Mouse (Mus musculus) kidney, adult 2 months (tissue): Measurements from ENCODE around the gene Agtpbp1. TPM values are rescaled to one million over a fixed set of nuclear protein-coding genes. Genes with fewer than 3 reads are reported as not detected.

ENCODE experiments used
- DNase-seq: peaks from one replicate; pipeline ENCODE4 v3.0.0; 2021
- H3K27ac ChIP-seq: fragments of 200-500 bp; 2 replicates; pipeline ENCODE4 v1.5.1; 2012; ENCODE audit warnings: low read depth, low read length, control low read depth, inconsistent platforms; ENCODE audit not compliant: insufficient read depth
- H3K27me3 ChIP-seq: fragments of 200-500 bp; replicated peaks from 2 replicates; pipeline ENCODE4 v1.6.1; 2012; ENCODE audit warnings: mild to moderate bottlenecking, moderate library complexity, low read length, inconsistent platforms; ENCODE audit not compliant: control insufficient read depth, insufficient read depth
- H3K36me3 ChIP-seq: fragments of 200-500 bp; 2 replicates; pipeline ENCODE4 v1.6.1; 2012; ENCODE audit warnings: mild to moderate bottlenecking, moderate library complexity, low read length, inconsistent platforms; ENCODE audit not compliant: control insufficient read depth, insufficient read depth
- H3K4me1 ChIP-seq: fragments of 200-500 bp; 2 replicates; pipeline ENCODE4 v1.6.1; 2011; ENCODE audit warnings: low read length; ENCODE audit not compliant: control insufficient read depth, insufficient read depth
- H3K4me3 ChIP-seq: fragments of 200-500 bp; 2 replicates; pipeline ENCODE4 v1.5.1; 2011; ENCODE audit warnings: mild to moderate bottlenecking, low read depth, low read length, control low read depth; ENCODE audit not compliant: insufficient read depth
- CTCF ChIP-seq: fragments of 200-500 bp; conservative IDR thresholded peaks from 2 replicates; pipeline ENCODE4 v1.5.1; 2011; ENCODE audit warnings: low read depth, mild to moderate bottlenecking, control low read depth, low read length, moderate library complexity, mixed read lengths; ENCODE audit not compliant: insufficient read depth, insufficient read length
- POLR2A ChIP-seq: fragments of 200-500 bp; IDR thresholded peaks from one replicate; pipeline ENCODE4 v1.6.1; 2011; ENCODE audit warnings: low read depth, low read length, control low read depth
- WGBS: fragments of 180-500 bp; shearing (Covaris S2); methylation state at CpG from one replicate; pipeline ENCODE4 v1.1.7; 2018; 5-methylcytosine and 5-hydroxymethylcytosine counted together
- polyA plus RNA-seq: library from polyadenylated mRNA; depleted of rRNA; stranded (reverse); fragments of >200 nt; gene quantifications from 2 replicates; pipeline ENCODE4 v1.2.3, GENCODE M21; 2012

Agtpbp1 gene
- polyA plus RNA-seq, 1 experiment, result 7.6 TPM

DNA sequence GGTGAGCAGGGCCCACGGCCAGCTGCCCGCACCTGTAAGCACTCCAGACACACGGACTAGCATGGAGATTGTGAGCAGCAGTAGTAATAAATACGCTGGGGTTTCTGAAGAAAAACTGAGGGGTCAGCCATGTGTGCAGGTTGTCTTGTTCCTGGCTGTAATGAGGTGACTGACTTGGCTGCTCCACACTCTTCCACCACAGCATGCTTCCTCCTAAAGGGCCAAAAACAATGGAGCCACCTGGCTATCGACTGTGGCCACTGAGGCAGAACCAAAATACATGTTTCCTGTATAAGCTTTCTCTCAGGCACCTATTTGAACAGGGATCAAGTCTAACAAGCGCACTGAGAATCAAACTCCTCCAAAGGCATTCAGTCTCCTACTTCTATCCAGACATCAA is 49.3 kb downstream of the Agtpbp1 start:
- 77% methylated on average over 6 of the region's 6 CpGs for WGBS
- Histone ChIP-seq H3K27me3 (no peaks in the 10 kb centered on the region), H3K4me1 (no peaks in the 10 kb centered on the region), H3K27ac (no peak overlapping the region), H3K4me3 (no peak overlapping the region), H3K36me3 (no peaks in the 10 kb centered on the region)
- no peak for TF ChIP-seq POLR2A
- no peak for TF ChIP-seq CTCF
- no peak for DNase-seq

DNA sequence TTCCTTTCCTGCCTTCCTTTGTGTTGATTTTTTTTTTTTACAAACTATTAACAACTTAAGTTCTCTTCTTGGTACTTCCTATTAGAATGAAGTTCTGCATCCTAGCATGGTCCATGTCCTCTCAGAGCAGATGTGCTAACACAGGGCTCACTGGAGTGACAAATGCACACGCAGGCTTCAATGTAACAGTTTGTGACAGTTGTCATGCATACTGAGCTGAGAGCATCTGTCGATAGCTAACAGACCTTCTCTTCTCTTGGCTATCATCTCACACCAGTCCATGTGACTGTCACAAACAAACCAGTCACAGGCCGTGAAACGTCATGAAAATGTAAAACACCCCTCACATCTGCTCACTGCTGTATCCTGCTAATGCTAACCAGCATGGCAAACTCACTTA is 50.7 kb downstream of the Agtpbp1 start:
- Histone ChIP-seq H3K4me1 (no peaks in the 10 kb centered on the region), H3K36me3 (no peaks in the 10 kb centered on the region), H3K27ac (no peak overlapping the region), H3K27me3 (no peaks in the 10 kb centered on the region), H3K4me3 (no peak overlapping the region)
- TF ChIP-seq POLR2A (no peak), CTCF (no peak)
- WGBS, result 87% methylated on average over 4 of the region's 4 CpGs
- DNase-seq, result no peak

GRCm38 (mm10) chr13:59533331-59533730 is 51.7 kb downstream of the Agtpbp1 start:
- no peak overlapping the region for H3K27ac ChIP-seq
- no peaks in the 10 kb centered on the region for H3K36me3 ChIP-seq
- no peaks in the 10 kb centered on the region for H3K4me1 ChIP-seq
- WGBS, result 80% methylated on average over 6 of the region's 6 CpGs
- no peak for DNase-seq
- no peaks in the 10 kb centered on the region for H3K27me3 ChIP-seq
- no peak overlapping the region for H3K4me3 ChIP-seq
- TF ChIP-seq CTCF (no peak), POLR2A (no peak)

GRCm38 (mm10) chr13:59531203-59531602 is 53.8 kb downstream of the Agtpbp1 start:
- Histone ChIP-seq H3K27me3 (no peaks in the 10 kb centered on the region), H3K36me3 (no peaks in the 10 kb centered on the region), H3K27ac (no peak overlapping the region), H3K4me1 (no peaks in the 10 kb centered on the region), H3K4me3 (no peak overlapping the region)
- 75% methylated on average over 2 of the region's 2 CpGs for WGBS
- no peak for DNase-seq
- peak; percentile 47 for TF ChIP-seq CTCF
- no peak for TF ChIP-seq POLR2A

- 93% methylated on average over 8 of the region's 8 CpGs for WGBS
- Histone ChIP-seq H3K4me3 (no peak overlapping the region), H3K36me3 (no peaks in the 10 kb centered on the region), H3K27me3 (no peaks in the 10 kb centered on the region), H3K27ac (no peak overlapping the region), H3K4me1 (no peaks in the 10 kb centered on the region)
- no peak for DNase-seq
- no peak for TF ChIP-seq POLR2A
- no peak for TF ChIP-seq CTCF
Measured at GRCm38 (mm10) chr13:59530491-59530890, 54.5 kb downstream of the Agtpbp1 start.

DNA sequence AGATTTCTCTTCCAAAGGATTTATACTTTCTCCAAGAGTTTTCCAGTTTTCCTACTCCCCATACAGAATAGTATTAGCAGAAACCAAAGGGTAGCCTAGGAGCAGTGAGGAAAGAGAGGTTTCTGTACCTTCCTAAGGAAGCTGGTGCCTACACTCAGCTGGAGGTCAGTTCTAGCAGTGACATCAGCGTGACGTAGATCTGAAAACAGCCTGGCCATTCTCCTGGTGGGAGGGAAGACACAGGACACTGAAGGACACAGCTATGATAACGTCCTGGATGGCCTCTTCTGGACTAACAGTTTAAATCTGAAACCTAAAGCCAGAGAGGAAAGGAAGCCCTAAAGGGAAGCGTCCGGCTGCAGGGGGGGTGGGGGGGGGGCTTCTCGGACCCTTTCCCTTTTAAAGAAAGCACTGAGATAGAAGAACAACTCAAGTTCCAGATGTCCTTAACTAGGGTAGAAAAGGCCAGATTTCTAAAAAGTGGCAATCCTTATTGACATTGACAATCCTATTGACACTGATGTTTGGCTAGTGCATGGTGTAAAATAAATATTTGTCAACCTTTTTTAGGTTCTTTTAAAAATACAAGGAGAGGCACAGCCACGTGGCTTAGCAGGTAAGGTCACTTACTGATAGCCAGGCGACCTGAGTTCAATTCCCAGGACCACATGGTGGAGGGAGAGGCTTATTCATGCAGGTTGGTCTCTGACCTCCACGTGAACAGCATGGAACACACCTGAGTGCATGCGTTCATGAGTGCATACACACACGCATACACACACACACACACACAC is 63.6 kb downstream of the Agtpbp1 start:
- 71% methylated on average over 11 of the region's 11 CpGs for WGBS
- TF ChIP-seq POLR2A (no peak), CTCF (no peak)
- H3K27me3 ChIP-seq, result no peaks in the 10 kb centered on the region
- no peaks in the 10 kb centered on the region; the same call in 1 of the 2 replicates for H3K36me3 ChIP-seq
- no peaks in the 10 kb centered on the region for H3K4me1 ChIP-seq
- no peak overlapping the region for H3K27ac ChIP-seq
- DNase-seq, result no peak
- H3K4me3 ChIP-seq, result no peak overlapping the region

- H3K4me1 ChIP-seq, result no peaks in the 10 kb centered on the region
- H3K4me3 ChIP-seq, result no peak overlapping the region
- DNase-seq, result no peak
- H3K27ac ChIP-seq, result no peak overlapping the region
- no peaks in the 10 kb centered on the region; the same call in 1 of the 2 replicates for H3K36me3 ChIP-seq
- H3K27me3 ChIP-seq, result no peaks in the 10 kb centered on the region
- TF ChIP-seq CTCF, result no peak
- no peak for TF ChIP-seq POLR2A
- 84% methylated on average over 2 of the region's 2 CpGs for WGBS
Measured at GRCm38 (mm10) chr13:59520834-59521233, 64.2 kb downstream of the Agtpbp1 start.

DNA sequence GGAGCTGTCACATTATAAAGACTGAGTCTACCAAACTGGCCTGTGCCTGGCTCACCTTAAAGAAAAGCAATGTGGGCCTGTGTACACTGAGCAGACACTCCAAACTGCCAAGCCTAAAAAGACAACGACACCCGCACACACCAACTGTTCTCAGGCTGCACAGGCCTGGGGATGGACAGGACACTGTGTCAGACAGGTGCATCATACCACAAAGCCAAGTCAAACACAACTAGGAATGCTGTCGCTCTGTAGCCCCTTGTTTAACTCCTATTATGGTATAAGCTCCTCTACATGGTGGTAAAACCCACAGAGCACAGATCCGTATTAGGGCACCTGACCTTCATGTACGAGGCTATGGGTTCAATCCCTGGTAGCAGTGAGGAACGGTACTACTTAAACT is 65.5 kb downstream of the Agtpbp1 start:
- WGBS, result 93% methylated on average over 6 of the region's 6 CpGs
- Histone ChIP-seq H3K36me3 (no peaks in the 10 kb centered on the region), H3K27ac (no peak overlapping the region), H3K27me3 (no peaks in the 10 kb centered on the region), H3K4me3 (no peak overlapping the region), H3K4me1 (no peaks in the 10 kb centered on the region)
- no peak for DNase-seq
- TF ChIP-seq CTCF, result no peak
- no peak for TF ChIP-seq POLR2A
